Mouse (Mus musculus): ENCODE results near the gene Nav2. TPM values are rescaled to one million over a fixed set of nuclear protein-coding genes. Genes with fewer than 3 reads are reported as not detected.

Nav2 gene
- polyA plus RNA-seq, 1 experiment from 2014 or later = 34.2 TPM

DNA sequence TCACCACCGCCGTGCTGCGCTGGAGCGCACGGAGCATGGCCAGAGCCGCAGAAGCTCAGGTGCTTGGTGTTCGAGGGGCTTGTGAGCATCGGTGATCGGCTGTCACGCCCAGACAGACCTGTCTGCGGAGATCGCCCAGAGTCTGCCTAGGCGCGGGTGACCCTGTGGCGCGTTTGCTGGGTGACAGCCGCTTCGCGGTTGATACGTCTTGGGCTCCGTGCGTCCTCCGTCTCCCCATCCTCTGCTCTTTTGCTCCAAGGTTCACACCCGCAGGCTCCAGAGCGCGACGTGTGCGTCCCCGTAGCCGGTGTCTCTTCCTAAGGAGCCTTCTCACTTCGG, 337.7 kb downstream of the Nav2 start:
- peak overlapping the region; percentile 95 for H3K27ac ChIP-seq (ENCODE audit: low read length)
- H3K9me3 ChIP-seq (replicated peaks; ENCODE audit: control insufficient read depth, low read length) = no peaks in the 10 kb centered on the region
- H3K27me3 ChIP-seq (ENCODE audit: control insufficient read depth, insufficient read depth, low read length) = peaks cover 5% of the 10 kb centered on the region
- H3K4me3 ChIP-seq (ENCODE audit: low read length) = peak overlapping the region; percentile 59
- ATAC-seq (replicated peaks; ENCODE audit: extremely low read depth, insufficient read depth, low FRiP score) = 0 out of 2 replicates have a peak, but pooled peaks have one; percentile 2
- H3K36me3 ChIP-seq (ENCODE audit: control insufficient read depth, insufficient read depth) = no peaks in the 10 kb centered on the region
- WGBS = 0% methylated on average over 31 of the region's 31 CpGs
- H3K9ac ChIP-seq (ENCODE audit: low read length) = peak overlapping the region; percentile 79
- peak overlapping the region; percentile 71 for H3K4me2 ChIP-seq (ENCODE audit: low read depth, low read length)
- peaks cover 31% of the 10 kb centered on the region for H3K4me1 ChIP-seq (ENCODE audit: control insufficient read depth, insufficient read depth, low read length)

DNA sequence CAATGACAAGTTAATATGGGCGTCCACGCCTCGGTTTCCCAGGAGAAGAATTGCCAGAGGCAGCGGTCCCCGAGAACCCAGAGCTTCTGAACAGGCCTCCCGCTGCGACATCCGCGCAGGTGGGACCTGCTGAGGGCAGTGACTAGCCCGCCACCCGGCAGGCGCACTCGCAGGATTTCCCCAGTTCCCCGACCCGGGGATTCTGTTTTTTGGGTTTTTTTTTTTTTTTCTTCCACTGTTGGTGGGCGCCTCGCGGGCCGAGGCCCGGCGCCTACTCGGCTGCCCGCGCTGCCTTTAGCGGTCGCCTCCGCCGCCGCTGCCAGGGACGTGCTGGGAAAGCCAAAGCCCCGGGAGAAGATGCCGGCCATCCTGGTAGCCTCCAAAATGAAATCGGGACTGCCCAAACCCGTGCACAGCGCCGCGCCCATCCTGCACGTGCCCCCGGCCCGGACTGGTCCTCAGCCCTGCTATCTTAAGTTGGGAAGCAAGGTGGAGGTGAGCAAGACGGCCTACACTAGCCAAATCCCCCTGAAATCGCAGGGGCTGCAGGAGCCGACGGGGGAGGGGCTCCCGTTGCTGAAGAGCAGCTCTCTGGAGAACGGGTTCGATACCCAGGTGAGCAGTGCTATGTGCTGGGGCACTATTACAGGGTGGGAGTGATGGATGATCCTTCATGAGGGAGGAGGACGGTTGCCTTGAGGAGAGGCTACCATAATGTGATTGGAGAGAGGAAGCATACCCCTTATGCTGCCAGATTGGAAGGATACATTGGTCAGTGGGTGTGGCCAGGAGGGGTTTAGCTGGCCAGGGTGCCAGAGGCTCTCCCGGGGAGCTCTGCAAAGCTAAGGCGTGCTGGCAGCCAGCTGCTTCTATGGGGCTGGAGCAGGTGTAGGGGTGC, 338.3 kb downstream of the Nav2 start:
- Histone ChIP-seq H3K27ac (ENCODE audit: low read length) (peak overlapping the region; percentile 95), H3K36me3 (ENCODE audit: control insufficient read depth, insufficient read depth) (no peaks in the 10 kb centered on the region), H3K4me3 (ENCODE audit: low read length) (peak overlapping the region; percentile 59), H3K27me3 (ENCODE audit: control insufficient read depth, insufficient read depth, low read length) (peaks cover 5% of the 10 kb centered on the region; the same call in 1 of the 2 replicates), H3K9me3 (replicated peaks; ENCODE audit: control insufficient read depth, low read length) (no peaks in the 10 kb centered on the region), H3K9ac (ENCODE audit: low read length) (peak overlapping the region; percentile 79), H3K4me2 (ENCODE audit: low read depth, low read length) (peak overlapping the region; percentile 71), H3K4me1 (ENCODE audit: control insufficient read depth, insufficient read depth, low read length) (peaks cover 31% of the 10 kb centered on the region)
- WGBS = 2% methylated on average over 50 of the region's 50 CpGs
- ATAC-seq (replicated peaks; ENCODE audit: extremely low read depth, insufficient read depth, low FRiP score) = no peak

DNA sequence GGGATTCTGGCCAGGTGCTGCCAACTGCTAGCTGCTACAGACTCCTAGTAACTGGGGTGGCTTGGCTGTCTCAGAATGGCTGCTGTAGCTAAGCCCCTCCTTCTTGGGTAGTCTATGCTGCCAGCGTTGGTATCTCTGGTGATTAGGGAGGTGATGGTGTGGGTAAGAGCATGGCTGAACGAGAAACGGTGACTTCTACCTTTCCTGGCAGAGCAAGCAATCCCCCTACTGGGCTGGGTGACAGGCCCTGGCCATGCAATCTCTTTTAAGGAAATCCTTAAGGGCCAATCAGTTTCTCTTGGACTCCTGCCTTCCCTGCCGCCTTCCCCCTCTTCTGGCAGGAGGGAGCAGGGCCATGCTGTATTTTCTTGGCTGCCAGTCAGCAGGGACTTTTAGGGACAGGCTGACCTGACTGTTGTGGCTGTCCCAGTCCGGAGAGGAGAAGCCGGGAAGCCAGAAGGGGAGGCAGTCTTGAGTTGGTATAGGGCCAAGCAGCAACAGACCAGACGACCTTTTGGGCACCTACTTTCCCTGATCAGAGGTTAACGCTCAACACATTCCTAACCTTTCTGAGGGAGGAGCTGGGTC, 339.3 kb downstream of the Nav2 start:
- Histone ChIP-seq H3K4me1 (ENCODE audit: control insufficient read depth, insufficient read depth, low read length) (peaks cover 33% of the 10 kb centered on the region), H3K4me2 (ENCODE audit: low read depth, low read length) (peak overlapping the region; percentile 71), H3K27ac (ENCODE audit: low read length) (peak overlapping the region; percentile 95), H3K36me3 (ENCODE audit: control insufficient read depth, insufficient read depth) (no peaks in the 10 kb centered on the region), H3K4me3 (ENCODE audit: low read length) (peak overlapping the region; percentile 59), H3K9ac (ENCODE audit: low read length) (peak overlapping the region; percentile 79), H3K27me3 (ENCODE audit: control insufficient read depth, insufficient read depth, low read length) (peaks cover 5% of the 10 kb centered on the region; the same call in 1 of the 2 replicates), H3K9me3 (replicated peaks; ENCODE audit: control insufficient read depth, low read length) (no peaks in the 10 kb centered on the region)
- ATAC-seq (replicated peaks; ENCODE audit: extremely low read depth, insufficient read depth, low FRiP score) = peak; percentile 51
- 8% methylated on average over 8 of the region's 8 CpGs for WGBS

DNA sequence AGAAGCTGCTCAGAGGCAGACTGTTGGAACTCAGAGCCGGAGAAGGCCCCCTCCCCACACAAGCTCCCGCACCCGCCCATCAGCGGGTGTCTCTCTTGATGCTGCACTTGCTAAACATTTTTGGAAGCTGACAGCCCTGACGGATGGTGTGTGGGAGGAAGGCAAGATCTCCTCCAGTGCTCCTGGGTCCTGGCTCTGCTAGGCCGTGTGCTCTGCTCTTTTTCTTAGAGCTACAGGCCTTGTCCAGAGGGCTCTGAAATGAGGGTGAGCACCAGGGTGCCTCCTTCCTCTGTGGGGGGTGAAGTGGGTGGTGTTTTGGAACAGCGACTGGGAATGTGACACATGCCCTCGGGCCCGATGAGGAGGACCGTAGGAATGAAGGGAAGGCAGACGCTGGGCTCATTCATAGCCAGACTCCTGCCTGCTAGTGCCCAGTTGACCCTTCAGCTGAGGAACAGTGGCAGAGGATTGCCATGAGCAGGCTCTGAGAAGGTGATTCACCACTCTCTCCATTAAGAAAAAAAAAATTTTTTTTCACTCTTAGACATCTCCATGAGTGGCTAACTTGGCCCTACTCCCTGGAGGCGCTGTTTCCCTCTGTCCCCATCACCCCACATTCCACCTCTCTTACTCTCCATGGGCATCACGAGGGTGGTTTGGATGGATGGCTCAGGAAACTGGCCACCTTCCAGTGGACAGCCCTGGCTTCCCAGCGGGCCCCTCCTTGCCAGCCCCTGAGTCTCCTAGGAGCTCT, 340.0 kb downstream of the Nav2 start:
- peaks cover 33% of the 10 kb centered on the region for H3K4me1 ChIP-seq (ENCODE audit: control insufficient read depth, insufficient read depth, low read length)
- peak overlapping the region; percentile 71 for H3K4me2 ChIP-seq (ENCODE audit: low read depth, low read length)

DNA sequence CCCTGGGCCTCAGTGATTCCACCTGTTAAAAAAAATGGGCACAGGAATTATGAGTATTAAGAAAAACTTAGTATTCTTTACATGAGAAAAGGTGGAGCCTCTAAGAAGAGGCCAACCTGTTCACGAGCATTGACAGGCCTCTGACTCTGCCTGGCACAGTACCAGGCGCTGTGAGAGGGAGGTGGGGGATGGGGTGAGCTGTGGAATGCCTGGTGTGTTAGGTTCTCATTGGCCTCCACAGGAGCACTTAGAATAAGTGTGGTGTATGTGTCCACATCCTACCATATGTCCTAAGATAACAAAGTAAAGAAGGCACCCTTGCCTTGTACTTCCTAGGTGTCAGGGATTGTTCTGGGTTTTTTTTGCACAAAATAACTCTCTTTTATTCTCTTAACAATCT, 340.9 kb downstream of the Nav2 start:
- Histone ChIP-seq H3K27me3 (ENCODE audit: control insufficient read depth, insufficient read depth, low read length) (peaks cover 5% of the 10 kb centered on the region; the same call in 1 of the 2 replicates), H3K4me3 (ENCODE audit: low read length) (peak overlapping the region; percentile 59), H3K9me3 (replicated peaks; ENCODE audit: control insufficient read depth, low read length) (no peaks in the 10 kb centered on the region), H3K4me2 (ENCODE audit: low read depth, low read length) (peak overlapping the region; percentile 71), H3K27ac (ENCODE audit: low read length) (peak overlapping the region; percentile 28; the same call in 1 of the 2 replicates), H3K4me1 (ENCODE audit: control insufficient read depth, insufficient read depth, low read length) (peaks cover 33% of the 10 kb centered on the region), H3K9ac (ENCODE audit: low read length) (peak overlapping the region; percentile 61; the same call in 1 of the 2 replicates), H3K36me3 (ENCODE audit: control insufficient read depth, insufficient read depth) (no peaks in the 10 kb centered on the region)
- ATAC-seq (replicated peaks; ENCODE audit: extremely low read depth, insufficient read depth, low FRiP score) = no peak
- 54% methylated on average over 2 of the region's 2 CpGs for WGBS

More for the DNA sequence above, 340.0 kb downstream of the Nav2 start:
- Histone ChIP-seq H3K9ac (ENCODE audit: low read length) (peak overlapping the region; percentile 75), H3K9me3 (replicated peaks; ENCODE audit: control insufficient read depth, low read length) (no peaks in the 10 kb centered on the region), H3K27ac (ENCODE audit: low read length) (peak overlapping the region; percentile 95), H3K27me3 (ENCODE audit: control insufficient read depth, insufficient read depth, low read length) (peaks cover 5% of the 10 kb centered on the region; the same call in 1 of the 2 replicates), H3K36me3 (ENCODE audit: control insufficient read depth, insufficient read depth) (no peaks in the 10 kb centered on the region), H3K4me3 (ENCODE audit: low read length) (peak overlapping the region; percentile 59)
- 27% methylated on average over 14 of the region's 14 CpGs for WGBS
- ATAC-seq (replicated peaks; ENCODE audit: extremely low read depth, insufficient read depth, low FRiP score) = no peak

DNA sequence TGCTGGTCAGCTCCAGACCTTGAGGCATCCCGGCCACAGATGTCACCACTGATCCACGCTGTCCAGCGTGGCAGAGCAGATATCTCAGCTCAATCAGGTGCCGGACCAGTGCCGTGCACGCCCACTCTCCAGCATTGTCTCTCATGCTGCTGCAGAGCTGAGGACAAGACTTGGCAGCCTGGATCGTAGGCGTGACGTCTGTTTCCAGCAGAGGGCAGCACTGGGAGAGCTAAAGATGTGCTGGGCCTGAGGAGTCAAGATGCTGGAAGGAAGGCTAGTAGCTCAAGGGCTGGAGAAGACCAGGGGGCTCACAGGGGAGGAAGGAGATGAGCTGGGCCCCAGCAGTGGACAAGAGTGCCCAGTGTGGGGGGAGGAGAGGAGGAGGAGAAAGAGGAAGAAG, 341.5 kb downstream of the Nav2 start:
- peak overlapping the region; percentile 71 for H3K4me2 ChIP-seq (ENCODE audit: low read depth, low read length)
- H3K36me3 ChIP-seq (ENCODE audit: control insufficient read depth, insufficient read depth) = no peaks in the 10 kb centered on the region
- 6% methylated on average over 9 of the region's 9 CpGs for WGBS
- H3K9me3 ChIP-seq (replicated peaks; ENCODE audit: control insufficient read depth, low read length) = no peaks in the 10 kb centered on the region
- no peak for ATAC-seq (replicated peaks; ENCODE audit: extremely low read depth, insufficient read depth, low FRiP score)
- peak overlapping the region; percentile 28; the same call in 1 of the 2 replicates for H3K27ac ChIP-seq (ENCODE audit: low read length)
- peaks cover 5% of the 10 kb centered on the region; the same call in 1 of the 2 replicates for H3K27me3 ChIP-seq (ENCODE audit: control insufficient read depth, insufficient read depth, low read length)
- no peak overlapping the region for H3K4me3 ChIP-seq (ENCODE audit: low read length)
- H3K9ac ChIP-seq (ENCODE audit: low read length) = peak overlapping the region; percentile 61; the same call in 1 of the 2 replicates
- peaks cover 33% of the 10 kb centered on the region for H3K4me1 ChIP-seq (ENCODE audit: control insufficient read depth, insufficient read depth, low read length)

DNA sequence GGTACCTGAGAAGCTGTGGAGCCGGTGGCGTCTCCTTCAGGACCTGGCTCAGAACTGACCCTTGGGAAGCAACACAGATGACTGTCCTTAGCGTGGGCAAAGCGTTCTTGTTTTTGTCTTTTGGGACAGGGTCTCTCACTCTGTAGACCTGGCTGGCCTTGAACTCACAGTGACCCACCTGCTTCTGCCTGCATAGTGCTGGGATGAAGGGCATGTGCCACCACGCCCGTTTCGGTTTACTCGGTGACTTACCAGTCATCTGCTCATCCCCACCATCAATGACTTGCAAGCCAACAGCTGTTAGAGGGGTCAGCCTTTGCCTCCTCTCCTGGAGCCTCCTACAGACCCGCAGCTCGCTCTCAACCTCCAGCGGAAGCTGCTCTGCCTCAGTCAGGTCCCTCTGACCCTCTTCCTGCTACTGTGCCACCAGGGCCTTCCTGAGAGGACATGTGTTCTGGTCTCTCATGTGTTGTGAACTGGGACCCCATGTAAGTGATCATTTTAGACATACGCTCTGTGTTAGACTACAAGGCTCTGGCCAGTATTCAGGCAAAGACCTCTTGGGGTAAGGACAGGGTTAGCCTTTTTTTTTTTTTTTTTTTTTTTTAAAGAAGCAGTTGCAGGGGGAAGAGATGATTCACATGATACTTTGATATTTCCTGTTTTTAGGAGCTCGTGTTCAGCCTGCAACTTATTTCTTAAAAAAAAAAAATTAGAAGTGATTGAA, 342.2 kb downstream of the Nav2 start:
- 86% methylated on average over 13 of the region's 13 CpGs for WGBS
- peaks cover 28% of the 10 kb centered on the region for H3K4me1 ChIP-seq (ENCODE audit: control insufficient read depth, insufficient read depth, low read length)

DNA sequence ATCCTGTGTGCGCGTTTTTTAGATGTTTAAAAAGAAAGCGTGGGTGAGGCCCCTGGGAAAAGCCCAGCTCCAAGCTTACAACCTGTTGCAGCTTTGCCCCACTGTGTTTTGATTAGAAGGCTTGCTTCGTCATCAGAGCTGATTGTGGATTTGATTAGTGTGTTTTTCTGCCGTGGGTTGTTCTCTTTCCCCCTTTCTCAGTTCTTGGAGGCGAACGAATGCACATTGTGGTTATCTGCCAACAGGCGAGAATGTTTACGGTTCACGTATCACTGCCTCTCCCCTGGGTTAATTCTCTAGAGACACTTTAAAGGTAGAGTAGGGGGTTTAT, 342.8 kb downstream of the Nav2 start:
- ATAC-seq (replicated peaks; ENCODE audit: extremely low read depth, insufficient read depth, low FRiP score) = no peak
- peaks cover 5% of the 10 kb centered on the region; the same call in 1 of the 2 replicates for H3K27me3 ChIP-seq (ENCODE audit: control insufficient read depth, insufficient read depth, low read length)
- no peak overlapping the region for H3K4me3 ChIP-seq (ENCODE audit: low read length)
- no peak overlapping the region for H3K27ac ChIP-seq (ENCODE audit: low read length)
- H3K9ac ChIP-seq (ENCODE audit: low read length) = no peak overlapping the region
- H3K36me3 ChIP-seq (ENCODE audit: control insufficient read depth, insufficient read depth) = no peaks in the 10 kb centered on the region
- no peak overlapping the region for H3K4me2 ChIP-seq (ENCODE audit: low read depth, low read length)
- no peaks in the 10 kb centered on the region for H3K9me3 ChIP-seq (replicated peaks; ENCODE audit: control insufficient read depth, low read length)
- peaks cover 31% of the 10 kb centered on the region for H3K4me1 ChIP-seq (ENCODE audit: control insufficient read depth, insufficient read depth, low read length)
- 66% methylated on average over 10 of the region's 10 CpGs for WGBS

More for the DNA sequence above, 342.2 kb downstream of the Nav2 start:
- ATAC-seq (replicated peaks; ENCODE audit: extremely low read depth, insufficient read depth, low FRiP score) = no peak
- no peaks in the 10 kb centered on the region for H3K9me3 ChIP-seq (replicated peaks; ENCODE audit: control insufficient read depth, low read length)
- peaks cover 5% of the 10 kb centered on the region; the same call in 1 of the 2 replicates for H3K27me3 ChIP-seq (ENCODE audit: control insufficient read depth, insufficient read depth, low read length)
- no peak overlapping the region for H3K9ac ChIP-seq (ENCODE audit: low read length)
- no peaks in the 10 kb centered on the region for H3K36me3 ChIP-seq (ENCODE audit: control insufficient read depth, insufficient read depth)
- H3K4me2 ChIP-seq (ENCODE audit: low read depth, low read length) = no peak overlapping the region
- H3K27ac ChIP-seq (ENCODE audit: low read length) = no peak overlapping the region
- no peak overlapping the region for H3K4me3 ChIP-seq (ENCODE audit: low read length)

Data from heart, embryonic 16.5 days (tissue).